Mouse (Mus musculus) hindbrain, embryonic 15.5 days (tissue): Measurements from ENCODE around the gene Slc9a3r1. TPM values are rescaled to one million over a fixed set of nuclear protein-coding genes. Genes with fewer than 3 reads are reported as not detected.

Source experiments
- ATAC-seq: fragments of 200-750 bp; cut with Nextera tagmentation; 2 replicates; pipeline ENCODE4 v1.8.0; 2017; ENCODE audit warnings: low read depth, moderate number of reproducible peaks, moderate TSS enrichment; ENCODE audit not compliant: low FRiP score
- H3K27ac ChIP-seq: fragments of 300-500 bp; sonication (generic); replicated peaks from 2 replicates; pipeline ENCODE4 v1.5.1; 2015; ENCODE audit warnings: mild to moderate bottlenecking, inconsistent platforms
- H3K27me3 ChIP-seq: fragments of 300-500 bp; sonication (generic); 2 replicates; pipeline ENCODE4 v1.6.1; 2015; ENCODE audit warnings: control low read depth, inconsistent platforms
- H3K36me3 ChIP-seq: fragments of 300-500 bp; sonication (generic); 2 replicates; pipeline ENCODE4 v1.6.1; 2015; ENCODE audit warnings: control low read depth, inconsistent platforms
- H3K4me1 ChIP-seq: fragments of 300-500 bp; sonication (generic); replicated peaks from 2 replicates; pipeline ENCODE4 v1.6.1; 2015; ENCODE audit warnings: control low read depth, inconsistent platforms
- H3K4me2 ChIP-seq: fragments of 300-500 bp; sonication (generic); 2 replicates; pipeline ENCODE4 v1.6.1; 2015; ENCODE audit warnings: moderate library complexity, mild to moderate bottlenecking, inconsistent platforms
- H3K4me3 ChIP-seq: fragments of 300-500 bp; sonication (generic); 2 replicates; pipeline ENCODE4 v1.5.1; 2015; ENCODE audit warnings: mild to moderate bottlenecking, inconsistent platforms
- H3K9ac ChIP-seq: fragments of 300-500 bp; sonication (generic); 2 replicates; pipeline ENCODE4 v1.6.1; 2015; ENCODE audit warnings: inconsistent platforms
- H3K9me3 ChIP-seq: fragments of 300-500 bp; sonication (generic); 2 replicates; pipeline ENCODE4 v1.6.1; 2016; ENCODE audit warnings: control low read depth, inconsistent platforms
- WGBS: fragments of 180-500 bp; shearing (Covaris S2); methylation state at CpG from one replicate; pipeline ENCODE4 v1.1.7; 2015; 5-methylcytosine and 5-hydroxymethylcytosine counted together
- polyA plus RNA-seq: library from polyadenylated mRNA; unstranded; fragments of >200 nt; fragmentation: Nextera tagmentation; extraction: Ambion mirVana; gene quantifications from 2 replicates; pipeline ENCODE4 v1.2.1, GENCODE M21; 2015

Gene Slc9a3r1
- polyA plus RNA-seq, 1 experiment from 2014 or later, result 70.2 TPM

GRCm38 (mm10) chr11:115222077-115222476 is 58.9 kb downstream of the Slc9a3r1 start:
- Histone ChIP-seq H3K4me1 (peaks cover 59% of the 10 kb centered on the region), H3K9me3 (no peaks in the 10 kb centered on the region)

GRCm38 (mm10) chr11:115222570-115222969 is 59.4 kb downstream of the Slc9a3r1 start:
- H3K4me3 ChIP-seq, result no peak overlapping the region
- no peak for ATAC-seq
- H3K9me3 ChIP-seq, result no peaks in the 10 kb centered on the region
- no peak overlapping the region for H3K9ac ChIP-seq
- H3K4me2 ChIP-seq, result no peak overlapping the region
- peaks cover 4% of the 10 kb centered on the region for H3K27me3 ChIP-seq
- no peak overlapping the region for H3K27ac ChIP-seq
- 35% methylated on average over 5 of the region's 5 CpGs for WGBS
- peaks cover 59% of the 10 kb centered on the region for H3K4me1 ChIP-seq
- no peaks in the 10 kb centered on the region for H3K36me3 ChIP-seq

More at GRCm38 (mm10) chr11:115222077-115222476, 58.9 kb downstream of the Slc9a3r1 start:
- ATAC-seq, result no peak
- peaks cover 4% of the 10 kb centered on the region for H3K27me3 ChIP-seq
- H3K4me2 ChIP-seq, result no peak overlapping the region
- no peak overlapping the region for H3K4me3 ChIP-seq
- WGBS, result 46% methylated on average over 12 of the region's 12 CpGs
- H3K27ac ChIP-seq, result no peak overlapping the region
- H3K9ac ChIP-seq, result no peak overlapping the region
- no peaks in the 10 kb centered on the region for H3K36me3 ChIP-seq

GRCm38 (mm10) chr11:115223451-115223850 is 60.3 kb downstream of the Slc9a3r1 start:
- no peaks in the 10 kb centered on the region for H3K36me3 ChIP-seq
- no peaks in the 10 kb centered on the region for H3K9me3 ChIP-seq
- H3K4me3 ChIP-seq, result no peak overlapping the region
- H3K27me3 ChIP-seq, result peaks cover 4% of the 10 kb centered on the region
- H3K27ac ChIP-seq, result no peak overlapping the region
- peaks cover 60% of the 10 kb centered on the region for H3K4me1 ChIP-seq
- no peak for ATAC-seq
- H3K4me2 ChIP-seq, result no peak overlapping the region
- WGBS, result 63% methylated on average over 11 of the region's 11 CpGs
- no peak overlapping the region for H3K9ac ChIP-seq

- 73% methylated on average over 6 of the region's 6 CpGs for WGBS
- H3K4me1 ChIP-seq, result peaks cover 61% of the 10 kb centered on the region
- peaks cover 4% of the 10 kb centered on the region for H3K27me3 ChIP-seq
- H3K36me3 ChIP-seq, result no peaks in the 10 kb centered on the region
- no peak overlapping the region for H3K9ac ChIP-seq
- H3K4me3 ChIP-seq, result no peak overlapping the region
- ATAC-seq, result no peak
- no peak overlapping the region for H3K27ac ChIP-seq
- H3K9me3 ChIP-seq, result no peaks in the 10 kb centered on the region
- H3K4me2 ChIP-seq, result no peak overlapping the region
Measured at GRCm38 (mm10) chr11:115223877-115224276, 60.7 kb downstream of the Slc9a3r1 start.

GRCm38 (mm10) chr11:115224889-115225288 is 61.7 kb downstream of the Slc9a3r1 start:
- no peak overlapping the region for H3K27ac ChIP-seq
- WGBS, result 42% methylated on average over 8 of the region's 8 CpGs
- H3K4me1 ChIP-seq, result peaks cover 66% of the 10 kb centered on the region
- no peak overlapping the region for H3K4me3 ChIP-seq
- no peak overlapping the region for H3K9ac ChIP-seq
- peaks cover 6% of the 10 kb centered on the region for H3K27me3 ChIP-seq
- no peak overlapping the region for H3K4me2 ChIP-seq
- no peaks in the 10 kb centered on the region for H3K36me3 ChIP-seq
- 0 out of 2 replicates have a peak, but pooled peaks have one; percentile 17 for ATAC-seq
- no peaks in the 10 kb centered on the region for H3K9me3 ChIP-seq

- Histone ChIP-seq H3K4me3 (no peak overlapping the region), H3K36me3 (no peaks in the 10 kb centered on the region), H3K9ac (no peak overlapping the region), H3K9me3 (no peaks in the 10 kb centered on the region), H3K4me2 (no peak overlapping the region), H3K27ac (no peak overlapping the region), H3K4me1 (peaks cover 66% of the 10 kb centered on the region), H3K27me3 (0 out of 2 replicates have a peak, but pooled peaks cover 6% of the 10 kb centered on the region)
- no peak for ATAC-seq
- WGBS, result 47% methylated on average over 6 of the region's 6 CpGs
Measured at GRCm38 (mm10) chr11:115225301-115225700, 62.2 kb downstream of the Slc9a3r1 start.

GRCm38 (mm10) chr11:115226811-115227491 is 63.8 kb downstream of the Slc9a3r1 start:
- no peak overlapping the region for H3K9ac ChIP-seq

GRCm38 (mm10) chr11:115227640-115228039 is 64.5 kb downstream of the Slc9a3r1 start:
- Histone ChIP-seq H3K36me3 (no peaks in the 10 kb centered on the region), H3K4me1 (peaks cover 73% of the 10 kb centered on the region), H3K4me2 (no peak overlapping the region), H3K9ac (no peak overlapping the region), H3K27me3 (0 out of 2 replicates have a peak, but pooled peaks cover 7% of the 10 kb centered on the region), H3K27ac (no peak overlapping the region), H3K9me3 (no peaks in the 10 kb centered on the region), H3K4me3 (no peak overlapping the region)
- no peak for ATAC-seq
- 24% methylated on average over 12 of the region's 12 CpGs for WGBS

More at GRCm38 (mm10) chr11:115226811-115227491, 63.8 kb downstream of the Slc9a3r1 start:
- no peak overlapping the region for H3K4me2 ChIP-seq
- H3K27me3 ChIP-seq, result 0 out of 2 replicates have a peak, but pooled peaks cover 7% of the 10 kb centered on the region
- H3K9me3 ChIP-seq, result no peaks in the 10 kb centered on the region
- WGBS, result 29% methylated on average over 14 of the region's 14 CpGs
- H3K4me3 ChIP-seq, result no peak overlapping the region
- peak overlapping the region; percentile 37; the same call in 1 of the 2 replicates for H3K27ac ChIP-seq
- ATAC-seq, result peak; percentile 38; the same call in 1 of the 2 replicates
- H3K4me1 ChIP-seq, result peaks cover 73% of the 10 kb centered on the region
- H3K36me3 ChIP-seq, result no peaks in the 10 kb centered on the region

GRCm38 (mm10) chr11:115228430-115228829 is 65.3 kb downstream of the Slc9a3r1 start:
- ATAC-seq, result no peak
- WGBS, result 73% methylated on average over 7 of the region's 7 CpGs
- Histone ChIP-seq H3K9me3 (no peaks in the 10 kb centered on the region), H3K4me2 (no peak overlapping the region), H3K36me3 (no peaks in the 10 kb centered on the region), H3K9ac (no peak overlapping the region), H3K27ac (no peak overlapping the region), H3K4me3 (no peak overlapping the region), H3K4me1 (peaks cover 73% of the 10 kb centered on the region), H3K27me3 (0 out of 2 replicates have a peak, but pooled peaks cover 7% of the 10 kb centered on the region)

GRCm38 (mm10) chr11:115229021-115229930 is 66.1 kb downstream of the Slc9a3r1 start:
- Histone ChIP-seq H3K36me3 (no peaks in the 10 kb centered on the region), H3K9ac (no peak overlapping the region), H3K9me3 (no peaks in the 10 kb centered on the region), H3K27ac (no peak overlapping the region), H3K27me3 (0 out of 2 replicates have a peak, but pooled peaks cover 7% of the 10 kb centered on the region), H3K4me1 (peaks cover 78% of the 10 kb centered on the region), H3K4me2 (no peak overlapping the region), H3K4me3 (no peak overlapping the region)
- WGBS, result 50% methylated on average over 15 of the region's 15 CpGs
- ATAC-seq, result no peak
